Mouse (Mus musculus) lung, embryonic 16.5 days (tissue): ENCODE results near the gene Tmem117. TPM values are rescaled to one million over a fixed set of nuclear protein-coding genes. Genes with fewer than 3 reads are reported as not detected.

ENCODE experiments used
- ATAC-seq: fragments of 200-750 bp; cut with Nextera tagmentation; 2 replicates; pipeline ENCODE4 v1.8.0; 2017; ENCODE audit warnings: low read depth, mild to moderate bottlenecking, moderate library complexity
- H3K27ac ChIP-seq: fragments of 300-500 bp; sonication (generic); 2 replicates; pipeline ENCODE4 v1.5.1; 2014; ENCODE audit warnings: mild to moderate bottlenecking, control low read depth, low read length
- H3K27me3 ChIP-seq: fragments of 300-500 bp; sonication (generic); 2 replicates; pipeline ENCODE4 v1.6.1; 2014; ENCODE audit warnings: low read depth, low read length, mixed read lengths; ENCODE audit not compliant: control insufficient read depth, insufficient read depth
- H3K36me3 ChIP-seq: fragments of 300-500 bp; sonication (generic); 2 replicates; pipeline ENCODE4 v1.6.1; 2014; ENCODE audit warnings: low read length; ENCODE audit not compliant: control insufficient read depth, insufficient read depth
- H3K4me1 ChIP-seq: fragments of 300-500 bp; sonication (generic); replicated peaks from 2 replicates; pipeline ENCODE4 v1.6.1; 2014; ENCODE audit warnings: low read length, mixed read lengths; ENCODE audit not compliant: control insufficient read depth, insufficient read depth
- H3K4me2 ChIP-seq: fragments of 300-500 bp; sonication (generic); 2 replicates; pipeline ENCODE4 v1.6.1; 2014; ENCODE audit warnings: low read depth, low read length, control low read depth
- H3K4me3 ChIP-seq: fragments of 300-500 bp; sonication (generic); 2 replicates; pipeline ENCODE4 v1.5.1; 2014; ENCODE audit warnings: mild to moderate bottlenecking, low read length, control low read depth
- H3K9ac ChIP-seq: fragments of 300-500 bp; sonication (generic); 2 replicates; pipeline ENCODE4 v1.6.1; 2014; ENCODE audit warnings: low read length, control low read depth
- H3K9me3 ChIP-seq: fragments of 300-500 bp; sonication (generic); 2 replicates; pipeline ENCODE4 v1.6.1; 2016; ENCODE audit warnings: low read length; ENCODE audit not compliant: control insufficient read depth
- WGBS: fragments of 180-500 bp; shearing (Covaris S2); extraction: QIAGEN DNeasy Blood & Tissue Kit; methylation state at CpG from one replicate; pipeline ENCODE4 v1.1.7; 2014; 5-methylcytosine and 5-hydroxymethylcytosine counted together
- polyA plus RNA-seq: library from polyadenylated mRNA; unstranded; fragments of >200 nt; fragmentation: Nextera tagmentation; extraction: Ambion mirVana; gene quantifications from 2 replicates; pipeline ENCODE4 v1.2.1, GENCODE M21; 2015

The Tmem117 gene
- polyA plus RNA-seq, 1 experiment from 2014 or later: 2.7 TPM

GRCm38 (mm10) chr15:94968403-94969180 is 339.6 kb downstream of the Tmem117 start:
- Histone ChIP-seq H3K4me3 (no peak overlapping the region), H3K9me3 (no peaks in the 10 kb centered on the region), H3K27ac (no peak overlapping the region), H3K4me1 (no peaks in the 10 kb centered on the region), H3K4me2 (no peak overlapping the region), H3K36me3 (no peaks in the 10 kb centered on the region), H3K9ac (no peak overlapping the region), H3K27me3 (no peaks in the 10 kb centered on the region)
- 78% methylated on average over 13 of the region's 13 CpGs for WGBS
- ATAC-seq: no peak

- Histone ChIP-seq H3K9ac (no peak overlapping the region), H3K9me3 (no peaks in the 10 kb centered on the region), H3K27me3 (no peaks in the 10 kb centered on the region), H3K36me3 (no peaks in the 10 kb centered on the region), H3K4me2 (no peak overlapping the region), H3K27ac (no peak overlapping the region), H3K4me1 (no peaks in the 10 kb centered on the region), H3K4me3 (no peak overlapping the region)
- WGBS: 73% methylated on average over 4 of the region's 4 CpGs
- ATAC-seq: no peak
Measured at GRCm38 (mm10) chr15:94981798-94982197, 352.8 kb downstream of the Tmem117 start.

GRCm38 (mm10) chr15:94995352-94995751 is 366.3 kb downstream of the Tmem117 start:
- Histone ChIP-seq H3K27me3 (no peaks in the 10 kb centered on the region), H3K9me3 (no peaks in the 10 kb centered on the region), H3K27ac (no peak overlapping the region), H3K9ac (no peak overlapping the region), H3K4me1 (no peaks in the 10 kb centered on the region), H3K4me2 (no peak overlapping the region), H3K36me3 (no peaks in the 10 kb centered on the region), H3K4me3 (no peak overlapping the region)
- no peak for ATAC-seq
- WGBS: 83% methylated on average over 9 of the region's 9 CpGs

- no peaks in the 10 kb centered on the region for H3K4me1 ChIP-seq
- no peak overlapping the region for H3K9ac ChIP-seq
- no peaks in the 10 kb centered on the region for H3K9me3 ChIP-seq
- 56% methylated on average over 8 of the region's 8 CpGs for WGBS
- H3K4me3 ChIP-seq: no peak overlapping the region
- no peaks in the 10 kb centered on the region for H3K36me3 ChIP-seq
- H3K27ac ChIP-seq: no peak overlapping the region
- H3K27me3 ChIP-seq: no peaks in the 10 kb centered on the region
- H3K4me2 ChIP-seq: no peak overlapping the region
- ATAC-seq: no peak
Measured at GRCm38 (mm10) chr15:95005121-95005824, 376.2 kb downstream of the Tmem117 start.

GRCm38 (mm10) chr15:95022251-95022650 is 393.2 kb downstream of the Tmem117 start:
- H3K36me3 ChIP-seq: no peaks in the 10 kb centered on the region

GRCm38 (mm10) chr15:95024401-95024800 is 395.4 kb downstream of the Tmem117 start:
- Histone ChIP-seq H3K9ac (no peak overlapping the region), H3K4me2 (no peak overlapping the region), H3K4me1 (no peaks in the 10 kb centered on the region), H3K9me3 (no peaks in the 10 kb centered on the region), H3K36me3 (no peaks in the 10 kb centered on the region), H3K27ac (no peak overlapping the region), H3K27me3 (no peaks in the 10 kb centered on the region), H3K4me3 (no peak overlapping the region)
- ATAC-seq: no peak
- WGBS: 58% methylated on average over 6 of the region's 6 CpGs

More at GRCm38 (mm10) chr15:95022251-95022650, 393.2 kb downstream of the Tmem117 start:
- ATAC-seq: no peak
- no peaks in the 10 kb centered on the region for H3K9me3 ChIP-seq
- no peak overlapping the region for H3K27ac ChIP-seq
- 52% methylated on average over 7 of the region's 7 CpGs for WGBS
- H3K4me1 ChIP-seq: no peaks in the 10 kb centered on the region
- H3K9ac ChIP-seq: no peak overlapping the region
- no peaks in the 10 kb centered on the region for H3K27me3 ChIP-seq
- H3K4me2 ChIP-seq: no peak overlapping the region
- no peak overlapping the region for H3K4me3 ChIP-seq

- Histone ChIP-seq H3K4me1 (no peaks in the 10 kb centered on the region), H3K9me3 (no peaks in the 10 kb centered on the region), H3K27ac (no peak overlapping the region), H3K4me3 (no peak overlapping the region), H3K36me3 (no peaks in the 10 kb centered on the region), H3K27me3 (no peaks in the 10 kb centered on the region), H3K4me2 (no peak overlapping the region), H3K9ac (no peak overlapping the region)
- ATAC-seq: no peak
- WGBS: 85% methylated on average over 13 of the region's 13 CpGs
Measured at GRCm38 (mm10) chr15:95028862-95029486, 399.9 kb downstream of the Tmem117 start.

- no peak overlapping the region for H3K9ac ChIP-seq
- H3K36me3 ChIP-seq: no peaks in the 10 kb centered on the region
- no peak overlapping the region for H3K27ac ChIP-seq
- no peak for ATAC-seq
- no peak overlapping the region for H3K4me2 ChIP-seq
- 55% methylated on average over 5 of the region's 5 CpGs for WGBS
- H3K4me3 ChIP-seq: no peak overlapping the region
- no peaks in the 10 kb centered on the region for H3K4me1 ChIP-seq
- H3K9me3 ChIP-seq: no peaks in the 10 kb centered on the region
- no peaks in the 10 kb centered on the region for H3K27me3 ChIP-seq
Measured at GRCm38 (mm10) chr15:95029487-95029875, 400.4 kb downstream of the Tmem117 start.

GRCm38 (mm10) chr15:95042437-95042836 is 413.4 kb downstream of the Tmem117 start:
- Histone ChIP-seq H3K27me3 (no peaks in the 10 kb centered on the region), H3K9me3 (no peaks in the 10 kb centered on the region), H3K36me3 (no peaks in the 10 kb centered on the region), H3K4me1 (no peaks in the 10 kb centered on the region), H3K27ac (no peak overlapping the region), H3K4me3 (no peak overlapping the region), H3K9ac (no peak overlapping the region), H3K4me2 (no peak overlapping the region)
- WGBS: 71% methylated on average over 9 of the region's 9 CpGs
- no peak for ATAC-seq
